Mouse (Mus musculus): Measurements from ENCODE around the gene Ptcra. TPM values are rescaled to one million over a fixed set of nuclear protein-coding genes. Genes with fewer than 3 reads are reported as not detected.
A peak's percentile ranks its signal among the peaks of the same experiment; 100 is the strongest.

Gene Ptcra
- 17.0 and 38.9 TPM in 2 replicates for polyA plus RNA-seq (2015; fragmentation: Nextera tagmentation; extraction: Ambion mirVana)

DNA sequence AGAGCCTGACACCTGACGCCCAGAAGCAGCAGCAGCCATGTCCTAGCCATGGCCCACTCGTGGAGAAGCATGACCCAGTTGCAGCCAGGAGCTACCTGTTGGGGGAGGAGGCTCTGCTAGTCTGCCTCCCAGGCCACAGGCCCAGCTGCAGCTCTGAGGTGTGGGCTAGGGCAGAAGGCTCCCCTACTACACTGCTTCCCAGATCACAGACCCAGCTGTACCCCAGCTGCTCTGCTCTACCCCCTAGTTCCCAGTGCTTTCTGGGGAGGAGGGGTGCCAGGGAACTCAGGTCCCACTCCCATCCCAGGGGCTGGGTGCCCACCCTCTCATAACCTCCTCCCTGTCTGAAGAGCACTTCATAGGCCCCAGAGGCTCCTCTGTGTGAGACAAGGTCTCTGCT is at the start of gene Ptcra:
TSS of gene Ptcra (minus strand) at position 169 of the 400 bp plus-strand sequence.
- no peak within 1 kb of the TSS for H3K9ac ChIP-seq (ENCODE audit: low read length)
- H3K36me3 ChIP-seq (ENCODE audit: control insufficient read depth, insufficient read depth) = no peaks in the 10 kb centered on the region
- H3K4me2 ChIP-seq (ENCODE audit: low read depth, low read length) = 0 out of 2 replicates have a peak within 1 kb of the TSS, but pooled peaks have one; percentile 15
- no peaks in the 10 kb centered on the region for H3K4me1 ChIP-seq (ENCODE audit: control insufficient read depth, insufficient read depth, low read length)
- peak; percentile 59 for ATAC-seq (replicated peaks; ENCODE audit: extremely low read depth, insufficient read depth, low FRiP score)
- 57% methylated on average over 2 of the region's 2 CpGs for WGBS
- H3K9me3 ChIP-seq (replicated peaks; ENCODE audit: control insufficient read depth, low read length) = no peaks in the 10 kb centered on the region
- H3K27ac ChIP-seq (ENCODE audit: low read length) = no peak within 1 kb of the TSS
- peak within 1 kb of the TSS; percentile 32; the same call in 1 of the 2 replicates for H3K4me3 ChIP-seq (ENCODE audit: low read length)
- no peaks in the 10 kb centered on the region for H3K27me3 ChIP-seq (ENCODE audit: control insufficient read depth, insufficient read depth, low read length)

DNA sequence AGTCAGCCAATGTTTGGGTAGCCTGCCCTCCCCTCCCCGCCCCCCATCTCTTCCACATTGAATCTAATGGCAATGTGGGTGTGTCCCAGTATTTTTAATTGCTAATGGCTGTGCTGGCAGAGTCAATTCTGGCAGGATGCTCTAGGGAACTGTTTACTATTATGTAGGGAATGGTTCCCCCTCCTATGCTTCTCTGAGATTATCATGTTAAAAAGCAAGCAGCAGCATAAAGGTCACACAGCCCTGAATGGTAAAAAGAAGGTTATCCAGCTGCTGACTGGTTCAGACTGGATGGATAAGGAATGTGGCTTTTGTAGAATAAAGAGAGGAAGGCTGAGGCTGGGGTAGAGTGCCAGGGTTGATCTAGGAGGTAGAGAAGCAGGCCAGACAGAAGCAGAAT is 48.9 kb upstream of the Ptcra start:
- H3K9me3 ChIP-seq (replicated peaks; ENCODE audit: control insufficient read depth, low read length) = no peaks in the 10 kb centered on the region
- ATAC-seq (replicated peaks; ENCODE audit: extremely low read depth, insufficient read depth, low FRiP score) = no peak
- H3K4me3 ChIP-seq (ENCODE audit: low read length) = no peak overlapping the region
- peaks cover 21% of the 10 kb centered on the region for H3K36me3 ChIP-seq (ENCODE audit: control insufficient read depth, insufficient read depth)
- no peak overlapping the region for H3K9ac ChIP-seq (ENCODE audit: low read length)
- peaks cover 5% of the 10 kb centered on the region; the same call in 1 of the 2 replicates for H3K4me1 ChIP-seq (ENCODE audit: control insufficient read depth, insufficient read depth, low read length)
- no peak overlapping the region for H3K4me2 ChIP-seq (ENCODE audit: low read depth, low read length)
- H3K27ac ChIP-seq (ENCODE audit: low read length) = no peak overlapping the region
- H3K27me3 ChIP-seq (ENCODE audit: control insufficient read depth, insufficient read depth, low read length) = no peaks in the 10 kb centered on the region
- 96% methylated on average over 1 of the region's 1 CpGs for WGBS

DNA sequence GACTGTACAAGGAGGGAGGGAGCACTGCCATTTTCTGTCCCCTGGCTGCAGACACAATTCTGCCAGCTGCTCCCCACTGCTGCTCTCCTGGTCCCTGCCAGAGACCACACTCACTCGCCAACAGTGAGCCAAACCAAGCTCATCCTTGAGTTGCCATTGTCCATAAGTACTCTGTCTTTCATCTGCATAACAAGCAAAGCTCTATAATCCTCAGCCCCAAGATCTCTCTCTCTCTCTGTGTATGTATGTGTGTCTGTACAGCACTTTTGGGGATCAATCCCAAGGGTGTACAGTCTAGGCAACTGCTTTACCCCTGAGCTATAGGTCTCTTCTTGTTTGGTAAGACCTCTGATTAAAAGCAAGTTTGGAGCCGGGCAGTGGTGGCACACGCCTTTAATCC is 47.2 kb upstream of the Ptcra start:
- Histone ChIP-seq H3K4me2 (ENCODE audit: low read depth, low read length) (no peak overlapping the region), H3K9me3 (replicated peaks; ENCODE audit: control insufficient read depth, low read length) (no peaks in the 10 kb centered on the region), H3K36me3 (ENCODE audit: control insufficient read depth, insufficient read depth) (peaks cover 36% of the 10 kb centered on the region), H3K4me1 (ENCODE audit: control insufficient read depth, insufficient read depth, low read length) (peaks cover 5% of the 10 kb centered on the region; the same call in 1 of the 2 replicates), H3K27ac (ENCODE audit: low read length) (no peak overlapping the region), H3K27me3 (ENCODE audit: control insufficient read depth, insufficient read depth, low read length) (no peaks in the 10 kb centered on the region), H3K9ac (ENCODE audit: low read length) (no peak overlapping the region), H3K4me3 (ENCODE audit: low read length) (no peak overlapping the region)
- 86% methylated on average over 3 of the region's 3 CpGs for WGBS
- no peak for ATAC-seq (replicated peaks; ENCODE audit: extremely low read depth, insufficient read depth, low FRiP score)

GRCm38 (mm10) chr17:46809131-46809830 is 45.8 kb upstream of the Ptcra start:
- Histone ChIP-seq H3K4me3 (ENCODE audit: low read length) (no peak overlapping the region), H3K36me3 (ENCODE audit: control insufficient read depth, insufficient read depth) (peaks cover 36% of the 10 kb centered on the region), H3K27me3 (ENCODE audit: control insufficient read depth, insufficient read depth, low read length) (no peaks in the 10 kb centered on the region), H3K9me3 (replicated peaks; ENCODE audit: control insufficient read depth, low read length) (no peaks in the 10 kb centered on the region), H3K4me1 (ENCODE audit: control insufficient read depth, insufficient read depth, low read length) (peaks cover 5% of the 10 kb centered on the region; the same call in 1 of the 2 replicates), H3K4me2 (ENCODE audit: low read depth, low read length) (no peak overlapping the region), H3K9ac (ENCODE audit: low read length) (no peak overlapping the region), H3K27ac (ENCODE audit: low read length) (peak overlapping the region; percentile 83)
- WGBS = 62% methylated on average over 6 of the region's 6 CpGs
- peak; percentile 37 for ATAC-seq (replicated peaks; ENCODE audit: extremely low read depth, insufficient read depth, low FRiP score)

- no peak overlapping the region for H3K27ac ChIP-seq (ENCODE audit: low read length)
- peaks cover 33% of the 10 kb centered on the region for H3K36me3 ChIP-seq (ENCODE audit: control insufficient read depth, insufficient read depth)
- H3K4me2 ChIP-seq (ENCODE audit: low read depth, low read length) = no peak overlapping the region
- H3K9me3 ChIP-seq (replicated peaks; ENCODE audit: control insufficient read depth, low read length) = no peaks in the 10 kb centered on the region
- H3K9ac ChIP-seq (ENCODE audit: low read length) = no peak overlapping the region
- no peak overlapping the region for H3K4me3 ChIP-seq (ENCODE audit: low read length)
- peaks cover 5% of the 10 kb centered on the region; the same call in 1 of the 2 replicates for H3K4me1 ChIP-seq (ENCODE audit: control insufficient read depth, insufficient read depth, low read length)
- no peak for ATAC-seq (replicated peaks; ENCODE audit: extremely low read depth, insufficient read depth, low FRiP score)
- no peaks in the 10 kb centered on the region for H3K27me3 ChIP-seq (ENCODE audit: control insufficient read depth, insufficient read depth, low read length)
- 84% methylated on average over 10 of the region's 10 CpGs for WGBS
Measured at GRCm38 (mm10) chr17:46808376-46808775, 44.9 kb upstream of the Ptcra start.

DNA sequence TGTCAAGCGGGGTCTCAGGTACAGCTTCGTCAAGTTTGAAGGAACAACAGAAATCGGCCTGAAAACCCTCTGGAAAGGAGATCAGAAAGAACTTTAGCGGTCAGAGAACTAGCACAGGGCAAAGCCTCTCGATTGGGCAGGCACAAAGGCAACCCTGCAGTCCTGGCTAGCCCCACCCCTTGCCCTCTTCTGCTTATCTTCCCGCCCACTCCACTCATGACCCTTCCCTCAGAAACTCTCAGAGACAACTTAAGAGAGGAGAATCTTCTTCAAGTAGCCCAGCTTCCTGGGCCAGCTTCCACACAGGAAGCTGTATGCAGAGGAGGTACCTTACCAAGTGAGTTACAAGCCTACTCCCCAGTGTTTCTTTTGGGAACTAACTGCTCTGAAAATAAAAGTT is 38.2 kb upstream of the Ptcra start:
- H3K9me3 ChIP-seq (replicated peaks; ENCODE audit: control insufficient read depth, low read length) = no peaks in the 10 kb centered on the region
- no peak for ATAC-seq (replicated peaks; ENCODE audit: extremely low read depth, insufficient read depth, low FRiP score)
- H3K9ac ChIP-seq (ENCODE audit: low read length) = no peak overlapping the region
- H3K27ac ChIP-seq (ENCODE audit: low read length) = no peak overlapping the region
- no peaks in the 10 kb centered on the region for H3K27me3 ChIP-seq (ENCODE audit: control insufficient read depth, insufficient read depth, low read length)
- peaks cover 27% of the 10 kb centered on the region for H3K36me3 ChIP-seq (ENCODE audit: control insufficient read depth, insufficient read depth)
- no peaks in the 10 kb centered on the region for H3K4me1 ChIP-seq (ENCODE audit: control insufficient read depth, insufficient read depth, low read length)
- WGBS = 78% methylated on average over 6 of the region's 6 CpGs
- H3K4me3 ChIP-seq (ENCODE audit: low read length) = no peak overlapping the region
- no peak overlapping the region for H3K4me2 ChIP-seq (ENCODE audit: low read depth, low read length)

DNA sequence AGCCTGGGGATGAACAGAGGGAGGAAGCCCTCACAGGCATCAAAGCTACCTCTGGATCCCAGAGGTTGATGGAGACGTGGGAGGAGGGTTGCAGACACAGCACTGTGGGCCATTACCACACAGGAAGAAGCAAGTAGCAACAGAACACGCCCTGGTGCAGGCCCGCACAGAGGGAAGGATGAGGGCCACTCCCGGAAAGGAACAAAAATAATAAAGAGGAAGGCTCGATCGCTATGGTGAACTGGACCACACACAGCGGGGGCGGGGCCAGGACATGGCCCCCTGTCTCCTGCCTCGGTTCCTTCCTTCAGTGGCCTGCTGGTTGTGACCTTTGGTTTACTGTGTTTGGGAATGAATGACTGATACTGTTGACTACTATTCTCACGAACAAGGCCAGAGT is 36.2 kb upstream of the Ptcra start:
- H3K36me3 ChIP-seq (ENCODE audit: control insufficient read depth, insufficient read depth) = peaks cover 16% of the 10 kb centered on the region
- no peak for ATAC-seq (replicated peaks; ENCODE audit: extremely low read depth, insufficient read depth, low FRiP score)
- H3K4me1 ChIP-seq (ENCODE audit: control insufficient read depth, insufficient read depth, low read length) = no peaks in the 10 kb centered on the region
- H3K9me3 ChIP-seq (replicated peaks; ENCODE audit: control insufficient read depth, low read length) = no peaks in the 10 kb centered on the region
- H3K4me3 ChIP-seq (ENCODE audit: low read length) = no peak overlapping the region
- H3K4me2 ChIP-seq (ENCODE audit: low read depth, low read length) = no peak overlapping the region
- H3K9ac ChIP-seq (ENCODE audit: low read length) = no peak overlapping the region
- H3K27me3 ChIP-seq (ENCODE audit: control insufficient read depth, insufficient read depth, low read length) = no peaks in the 10 kb centered on the region
- no peak overlapping the region for H3K27ac ChIP-seq (ENCODE audit: low read length)
- 76% methylated on average over 10 of the region's 10 CpGs for WGBS

GRCm38 (mm10) chr17:46797386-46797785 is 33.9 kb upstream of the Ptcra start:
- Histone ChIP-seq H3K4me2 (ENCODE audit: low read depth, low read length) (no peak overlapping the region), H3K9me3 (replicated peaks; ENCODE audit: control insufficient read depth, low read length) (no peaks in the 10 kb centered on the region), H3K4me3 (ENCODE audit: low read length) (no peak overlapping the region), H3K9ac (ENCODE audit: low read length) (no peak overlapping the region), H3K36me3 (ENCODE audit: control insufficient read depth, insufficient read depth) (peaks cover 16% of the 10 kb centered on the region), H3K27ac (ENCODE audit: low read length) (no peak overlapping the region), H3K27me3 (ENCODE audit: control insufficient read depth, insufficient read depth, low read length) (no peaks in the 10 kb centered on the region), H3K4me1 (ENCODE audit: control insufficient read depth, insufficient read depth, low read length) (no peaks in the 10 kb centered on the region)
- 42% methylated on average over 8 of the region's 8 CpGs for WGBS
- no peak for ATAC-seq (replicated peaks; ENCODE audit: extremely low read depth, insufficient read depth, low FRiP score)

GRCm38 (mm10) chr17:46796743-46797142 is 33.2 kb upstream of the Ptcra start:
- H3K4me2 ChIP-seq (ENCODE audit: low read depth, low read length) = no peak overlapping the region
- H3K4me1 ChIP-seq (ENCODE audit: control insufficient read depth, insufficient read depth, low read length) = no peaks in the 10 kb centered on the region
- WGBS = 81% methylated on average over 4 of the region's 4 CpGs
- no peak overlapping the region for H3K27ac ChIP-seq (ENCODE audit: low read length)
- H3K4me3 ChIP-seq (ENCODE audit: low read length) = no peak overlapping the region
- no peaks in the 10 kb centered on the region for H3K9me3 ChIP-seq (replicated peaks; ENCODE audit: control insufficient read depth, low read length)
- H3K27me3 ChIP-seq (ENCODE audit: control insufficient read depth, insufficient read depth, low read length) = no peaks in the 10 kb centered on the region
- H3K9ac ChIP-seq (ENCODE audit: low read length) = no peak overlapping the region
- no peak for ATAC-seq (replicated peaks; ENCODE audit: extremely low read depth, insufficient read depth, low FRiP score)
- peaks cover 16% of the 10 kb centered on the region for H3K36me3 ChIP-seq (ENCODE audit: control insufficient read depth, insufficient read depth)
